Mouse (Mus musculus) left cerebral cortex, adult 18-20 months (tissue): Measurements from ENCODE around the gene BC067074. TPM values are rescaled to one million over a fixed set of nuclear protein-coding genes. Genes with fewer than 3 reads are reported as not detected.
A peak's percentile ranks its signal among the peaks of the same experiment; 100 is the strongest.
"Not testable (repeated sequence)": the region's sequence is repeated elsewhere in the genome, so short reads cannot be mapped to it uniquely, and the experiment has no call there.

Experiments used
- DNase-seq, 2 experiments: peaks; one replicate each; pipeline ENCODE4 v3.0.0; 2021 to 2022; ENCODE audit warnings: low spot score in 2 of 2, mixed read lengths in 1 of 2
- long read RNA-seq, 2 experiments: library from polyadenylated mRNA; stranded (forward); transcript quantifications; one replicate each; pipeline ENCODE4 v2.0.0; 2021
- total RNA-seq, 2 experiments: library from RNA; stranded (reverse); gene quantifications; 2 replicates each; pipeline ENCODE4 v1.2.3; 2021

The BC067074 gene
- 1 to 10 TPM; 1.4 TPM for total RNA-seq
- long read RNA-seq, experiment 1, partial matches to known transcripts, result 1 of 1 reads
- long read RNA-seq, experiment 1, other reads (novel, unspliced or antisense), result 0 of 1 reads
- long read RNA-seq, experiment 2, result 0 reads

DNA sequence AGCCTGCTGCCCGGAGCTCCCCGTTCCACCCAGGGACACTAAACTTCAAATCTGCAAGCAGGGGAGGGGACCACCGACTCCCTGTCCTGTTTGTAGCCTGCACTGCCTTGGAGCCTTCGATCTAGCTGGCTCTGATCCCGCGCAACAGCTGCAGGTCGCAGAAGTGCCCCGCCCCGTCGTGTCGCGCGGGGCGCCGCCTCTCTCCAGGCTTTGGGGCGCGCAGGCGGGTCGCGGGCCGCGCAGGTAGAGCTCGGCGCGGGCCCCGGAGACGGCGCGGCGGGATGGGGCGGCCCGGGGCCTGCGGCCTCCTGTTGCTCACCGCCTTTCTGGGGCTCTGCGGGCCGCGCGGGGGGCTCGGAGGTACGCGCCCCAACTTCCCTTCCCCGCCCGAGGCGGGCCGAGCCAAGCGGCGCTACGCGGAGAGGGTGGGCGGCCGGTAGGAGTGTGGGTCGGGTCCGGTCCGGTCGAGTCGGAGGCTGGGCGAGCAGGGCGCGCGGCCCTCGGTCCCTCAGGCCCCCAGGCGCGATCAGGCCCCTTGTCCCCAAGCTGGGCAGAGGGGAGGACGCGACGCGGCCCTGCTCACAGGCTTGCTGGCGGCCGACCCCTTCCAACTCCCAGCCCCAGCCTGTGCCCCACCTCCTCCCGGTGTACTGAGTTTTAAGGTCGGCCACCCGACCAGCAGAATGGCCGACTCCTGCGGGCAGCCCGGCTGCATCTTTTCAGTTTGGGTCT is at the start of gene BC067074:
TSS of gene BC067074 (plus strand) at position 185 of the 732 bp plus-strand sequence.
- no peak for DNase-seq

- no peak for DNase-seq
Observed at GRCm38 (mm10) chr13:113245025-113245424, 47.9 kb upstream of the BC067074 start.

GRCm38 (mm10) chr13:113252580-113252979 is 40.4 kb upstream of the BC067074 start:
- not testable (repeated sequence) for DNase-seq

- no peak for DNase-seq
Observed at GRCm38 (mm10) chr13:113256766-113257165, 36.2 kb upstream of the BC067074 start.

GRCm38 (mm10) chr13:113257190-113257589 is 35.8 kb upstream of the BC067074 start:
- no peak for DNase-seq

GRCm38 (mm10) chr13:113259237-113259636 is 33.7 kb upstream of the BC067074 start:
- no peak for DNase-seq

- DNase-seq, result peak; percentile 34 to 38
Observed at GRCm38 (mm10) chr13:113262822-113263221, 30.1 kb upstream of the BC067074 start.

DNA sequence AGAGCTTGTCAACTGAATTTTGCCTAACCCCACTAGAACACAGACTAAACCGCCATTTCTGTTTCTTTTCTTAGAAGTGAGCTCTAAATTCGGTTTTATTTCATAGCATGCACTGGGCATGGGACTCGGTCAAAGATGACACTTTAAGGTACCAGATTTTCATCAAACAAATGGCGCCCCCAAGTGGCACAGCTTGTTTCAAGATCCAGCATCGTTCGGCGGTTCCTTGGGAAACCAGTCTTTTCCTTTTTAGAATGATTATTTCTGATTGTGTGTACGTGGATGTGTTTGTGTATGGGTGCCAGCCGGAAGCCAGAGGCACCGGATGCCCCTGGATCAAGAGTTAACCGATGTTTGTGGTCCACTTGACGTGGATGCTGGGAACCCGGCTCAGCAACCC is 27.7 kb upstream of the BC067074 start:
- peak; percentile 47 to 71 for DNase-seq

GRCm38 (mm10) chr13:113266495-113266951 is 26.4 kb upstream of the BC067074 start:
- peak; percentile 68 to 84 for DNase-seq

GRCm38 (mm10) chr13:113267204-113267603 is 25.8 kb upstream of the BC067074 start:
- no peak for DNase-seq

DNA sequence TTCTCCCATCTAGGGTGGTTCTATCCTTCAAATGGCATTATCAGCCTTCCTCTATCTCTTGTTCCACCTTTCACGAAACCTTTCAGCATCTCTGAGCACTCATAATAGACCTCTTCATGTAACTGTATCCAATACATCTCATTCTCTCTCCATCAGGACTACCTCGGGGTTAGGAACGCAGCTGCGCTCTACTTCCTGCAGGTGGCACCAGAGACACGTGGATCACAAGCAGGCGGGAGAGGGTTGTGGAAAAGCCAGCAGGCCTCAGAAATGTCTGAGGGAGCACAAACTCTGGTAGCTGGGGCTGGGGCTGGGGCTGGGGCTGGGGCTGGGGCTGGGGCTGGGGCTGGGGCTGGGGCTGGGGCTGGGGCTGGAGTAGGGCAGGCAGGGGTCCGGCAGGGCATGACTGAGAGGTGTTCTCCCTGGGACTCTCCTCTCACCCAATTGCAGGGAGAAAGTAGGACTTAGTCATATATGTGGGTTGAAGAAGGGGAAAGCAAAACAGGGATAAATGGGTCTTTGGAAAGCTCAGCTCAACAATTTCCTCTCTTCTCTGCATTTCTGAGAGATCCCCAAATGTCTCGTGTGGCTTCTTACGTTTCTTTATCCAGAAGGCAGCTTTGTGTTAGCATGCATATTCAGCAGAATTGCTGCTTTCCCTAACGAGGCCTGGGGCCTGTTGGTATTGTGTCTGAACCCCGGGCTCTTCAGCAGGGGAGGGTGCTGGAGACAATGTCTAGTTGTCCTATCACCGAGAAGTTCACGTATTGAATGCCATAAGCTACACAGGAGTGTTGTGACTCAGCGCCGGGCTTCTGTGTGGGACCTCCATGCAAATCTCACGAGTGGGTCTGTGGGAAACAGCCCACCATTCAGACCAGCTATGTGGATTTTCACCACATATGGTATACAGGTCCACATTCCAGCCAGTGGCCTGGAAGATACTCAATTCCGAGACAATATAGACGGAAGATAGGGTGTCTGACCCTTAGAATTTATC is 22.9 kb upstream of the BC067074 start:
- peak; percentile 81 to 87 for DNase-seq

DNA sequence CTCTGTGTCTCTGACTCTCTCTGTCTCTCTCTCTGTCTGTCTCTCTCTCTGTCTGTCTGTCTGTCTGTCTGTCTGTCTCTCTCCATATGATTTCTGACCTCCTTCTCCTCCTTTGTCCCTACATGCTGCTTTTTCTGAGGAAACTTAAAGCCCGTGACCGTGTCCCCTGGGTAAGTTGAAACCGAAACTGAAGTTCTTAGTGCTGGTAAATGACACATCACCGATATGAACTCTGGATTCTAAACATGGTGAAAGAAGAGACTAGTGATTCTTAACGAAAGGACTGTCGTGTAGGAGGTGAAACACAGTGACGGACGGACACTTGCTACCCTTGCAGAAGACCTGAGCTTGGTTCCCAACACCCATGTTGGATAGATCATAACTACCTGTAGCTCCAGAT is 21.8 kb upstream of the BC067074 start:
- DNase-seq, result no peak

GRCm38 (mm10) chr13:113287141-113287540 is 5.8 kb upstream of the BC067074 start:
- no peak for DNase-seq

- no peak for DNase-seq
Observed at GRCm38 (mm10) chr13:113288210-113289197, 4.5 kb upstream of the BC067074 start.

GRCm38 (mm10) chr13:113289760-113290159 is 3.2 kb upstream of the BC067074 start:
- no peak for DNase-seq

DNA sequence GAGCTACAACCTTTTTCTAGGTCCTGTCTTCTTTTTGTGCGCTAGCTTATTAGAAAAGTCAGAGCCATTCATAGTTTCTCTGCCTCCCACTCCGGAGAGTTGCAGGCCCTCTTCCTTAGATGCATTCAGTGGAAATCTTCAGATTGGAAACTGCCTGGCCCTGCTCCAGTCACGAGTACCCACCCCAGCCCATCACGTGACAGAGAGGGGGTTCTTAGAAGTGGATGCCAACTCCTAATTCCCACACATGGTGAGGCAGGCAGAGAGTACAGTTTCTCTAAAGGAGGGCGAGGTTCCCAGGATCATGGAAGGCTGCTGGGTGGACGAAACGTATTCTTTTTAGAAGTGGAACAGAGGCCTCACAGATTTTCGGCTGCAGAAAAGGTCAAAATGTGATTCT is 958 bp upstream of the BC067074 start:
- no peak for DNase-seq

DNA sequence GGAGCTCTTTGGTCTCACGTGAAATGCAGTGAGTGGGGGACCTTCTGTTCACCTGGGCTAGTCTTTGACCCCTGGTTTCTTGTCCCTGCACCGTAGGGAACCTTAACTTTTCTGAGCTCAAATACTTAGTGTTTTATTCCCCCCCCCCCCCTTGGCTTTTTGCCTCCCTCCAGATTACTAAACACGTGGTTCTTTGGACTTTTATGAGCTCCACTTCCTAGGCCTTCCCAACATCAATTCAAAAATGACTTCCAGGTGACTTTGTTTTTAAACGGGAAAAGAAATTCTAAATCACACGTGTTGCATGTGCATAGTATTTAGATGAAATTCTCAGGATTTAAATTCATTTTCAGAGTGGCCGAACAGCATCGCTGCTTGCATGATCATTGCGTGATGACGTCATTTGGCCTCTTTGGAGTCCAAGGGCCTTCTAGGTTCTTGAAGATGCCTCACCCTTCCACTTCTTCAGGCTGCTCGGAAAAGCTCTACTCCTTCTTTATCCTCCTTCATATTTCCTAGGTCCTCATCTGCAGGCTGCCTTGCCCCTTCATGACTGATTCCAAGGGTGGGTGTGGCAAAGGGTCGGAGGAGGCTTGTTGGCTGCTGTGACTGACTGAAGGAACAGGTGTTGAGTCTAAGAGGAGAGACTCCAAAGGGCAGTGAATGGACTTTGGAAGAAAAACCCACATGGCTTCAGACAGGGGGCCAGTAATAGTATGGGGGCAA is 911 bp downstream of the BC067074 start:
- DNase-seq, result no peak

GRCm38 (mm10) chr13:113295817-113296485 is 3.0 kb downstream of the BC067074 start:
- no peak for DNase-seq

- DNase-seq, result no peak
Observed at GRCm38 (mm10) chr13:113306581-113306980, 13.6 kb downstream of the BC067074 start.
